18 mouse cellular contexts compared by ENCODE assay signal in the genomic region with DNA sequence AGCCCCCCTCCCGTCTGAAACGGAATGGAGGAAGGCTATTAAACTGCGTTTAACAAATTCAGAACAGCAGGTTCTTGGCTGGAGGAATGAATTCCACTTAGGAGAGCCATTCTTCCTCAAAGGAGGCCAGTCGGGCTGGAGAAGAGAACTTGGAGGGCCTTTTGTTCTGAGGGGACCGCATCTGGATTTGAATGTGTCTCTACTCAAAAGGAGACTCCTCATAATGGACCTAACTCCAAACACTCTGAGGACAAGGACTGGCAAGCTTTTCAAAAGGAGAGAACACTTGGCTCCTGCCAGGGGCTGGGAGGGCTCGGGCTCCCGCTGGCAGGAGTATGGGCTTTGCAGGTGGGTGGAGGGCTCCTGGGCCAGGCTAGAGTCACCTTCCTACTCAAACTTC. TPM values are rescaled to one million over a fixed set of nuclear protein-coding genes. Genes with fewer than 3 reads are reported as not detected.
DNase-seq lines count a peak whose midpoint lies in the region.
"Had no signal": no experiment of that assay in that cellular context is flagged by ENCODE, and none has a peak within 500 bp of the region (broad histone marks: within the 10 kb centered on the region; RNA-seq: fewer than 3 reads in every experiment).

No protein-coding gene starts in this region.

- peak overlapping the region; percentile 90 for H3K27ac ChIP-seq in macrophage
- H3K27ac ChIP-seq: midbrain, embryonic 13.5 days; neural tube, embryonic 13.5 days; stomach, embryonic 15.5 days had no signal

- H3K36me3 ChIP-seq in macrophage (ENCODE audit: inconsistent target), result no peaks in the 10 kb centered on the region
- H3K36me3 ChIP-seq: midbrain, embryonic 13.5 days; neural tube, embryonic 13.5 days; stomach, embryonic 15.5 days had no signal

- 41% methylated on average over 7 of the region's 7 CpGs for WGBS in macrophage (ENCODE audit: missing documents)

- no peak overlapping the region for H3K4me3 ChIP-seq in macrophage (ENCODE audit: inconsistent target)
- H3K4me3 ChIP-seq: midbrain, embryonic 13.5 days; neural tube, embryonic 13.5 days; stomach, embryonic 15.5 days had no signal

- H3K79me2 ChIP-seq in macrophage (ENCODE audit: inconsistent target), result no peaks in the 10 kb centered on the region

- DNase-seq in cerebellum, adult 9-10 months, result peak; percentile 14
- DNase-seq in cerebellum, adult 8-10 months, result no peak
- peak; percentile 37 to 44 for DNase-seq in layer of hippocampus, postnatal 36 days
- no peak for DNase-seq in layer of hippocampus, adult 8-10 months (ENCODE audit: low spot score in 2 of 2)
- DNase-seq in right cerebral cortex, postnatal 10 days (ENCODE audit: low spot score in 2 of 2), result peak; percentile 39 to 44
- DNase-seq in right cerebral cortex, postnatal 25 days, result no peak
- no peak for DNase-seq in thymus, postnatal 10 days (ENCODE audit: low spot score in 2 of 2)
- DNase-seq: cerebellum, adult 11-12 months; cerebellum, postnatal 36 days; gastrocnemius, postnatal 10 days; kidney, adult 18-20 months; kidney, postnatal 14 days; lung, embryonic 14.5 days; thymus, adult 2 months had no signal

RNA-seq across cellular contexts. Expression of a gene that starts 17.0 kb away (rescaled TPM):
- 1 to 10 TPM in 1 of 2 experiments, under 1 TPM in 1; 0.83 to 1.2 TPM for total RNA-seq in layer of hippocampus, postnatal 36 days (2021)
- 1 to 10 TPM in 3 of 4 experiments, under 1 TPM in 1; 0.67 to 2.6 (median 1.5) TPM for total RNA-seq in layer of hippocampus, adult 8-10 months (2022)
- 100 to 1,000 TPM in 20 of 26 experiments, 10 to 100 TPM in 6; 57.3 to 229 (median 148) TPM for total RNA-seq in macrophage (2018; cell fraction: chromatin; rRNA removed)
- 100 to 1,000 TPM in 8 of 26 experiments, 10 to 100 TPM in 18; 12.0 to 167 (median 56.6) TPM for total RNA-seq in macrophage (2018; cell fraction: cytosol; rRNA removed)
- 100 to 1,000 TPM in 18 of 26 experiments, 10 to 100 TPM in 8; 39.0 to 219 (median 148) TPM for total RNA-seq in macrophage (2018; cell fraction: nucleus; rRNA removed)
- 6.2 to 14.2 TPM (median 8.5 TPM) in 3 replicates for polyA plus RNA-seq in macrophage (2018)

RNA-seq across cellular contexts. Expression of a gene that starts 59.7 kb away (rescaled TPM):
- 100 to 1,000 TPM; 112 to 118 TPM for total RNA-seq in layer of hippocampus, postnatal 36 days (2021)
- 100 to 1,000 TPM; 103 to 122 (median 110) TPM for total RNA-seq in layer of hippocampus, adult 8-10 months (2022)
- 10 to 100 TPM; 11.9 to 63.3 (median 32.7) TPM for total RNA-seq in macrophage (2018; cell fraction: chromatin; rRNA removed)
- 10 to 100 TPM; 17.9 to 37.9 (median 23.7) TPM for total RNA-seq in macrophage (2018; cell fraction: cytosol; rRNA removed)
- total RNA-seq in macrophage (2018; cell fraction: nucleus; rRNA removed), result 10 to 100 TPM in 25 of 26 experiments, 1 to 10 TPM in 1; 9.1 to 45.3 (median 21.4) TPM
- 18.5 to 49.2 TPM (median 35.8 TPM) in 3 replicates for polyA plus RNA-seq in macrophage (2018)

Comparison
In these comparisons a context has a peak if more than half of its experiments do, and no peak if none do; other contexts are left out.
1. DNase-seq: peak in cerebellum, adult 9-10 months (single experiment), layer of hippocampus, postnatal 36 days (2 of 2) and right cerebral cortex, postnatal 10 days (2 of 2); none in cerebellum, adult 8-10 months (single experiment), layer of hippocampus, adult 8-10 months (0 of 2), right cerebral cortex, postnatal 25 days (single experiment) and thymus, postnatal 10 days (0 of 2).